Mouse (Mus musculus): Measurements from ENCODE around the gene Fam198a. TPM values are rescaled to one million over a fixed set of nuclear protein-coding genes. Genes with fewer than 3 reads are reported as not detected.
A peak's percentile ranks its signal among the peaks of the same experiment; 100 is the strongest.

Fam198a gene
- polyA plus RNA-seq, 1 experiment from 2014 or later, result 1.8 TPM

GRCm38 (mm10) chr9:121959966-121960635 is 9.3 kb downstream of the Fam198a start:
- no peaks in the 10 kb centered on the region for H3K27me3 ChIP-seq
- H3K4me3 ChIP-seq (replicated peaks), result no peak overlapping the region
- no peak overlapping the region for H3K9ac ChIP-seq (replicated peaks)
- peak overlapping the region; percentile 1; the same call in 1 of the 2 replicates for H3K27ac ChIP-seq
- 29% methylated on average over 7 of the region's 7 CpGs for WGBS
- peaks cover 6% of the 10 kb centered on the region; the same call in 1 of the 2 replicates for H3K4me1 ChIP-seq (replicated peaks)
- no peaks in the 10 kb centered on the region for H3K9me3 ChIP-seq
- ATAC-seq (ENCODE audit: insufficient number of reproducible peaks, insufficient read depth, low FRiP score, low TSS enrichment, low read depth), result no peak
- H3K4me2 ChIP-seq, result no peak overlapping the region
- H3K36me3 ChIP-seq, result no peaks in the 10 kb centered on the region

- Histone ChIP-seq H3K27ac (no peak overlapping the region), H3K4me3 (replicated peaks) (no peak overlapping the region), H3K27me3 (no peaks in the 10 kb centered on the region), H3K36me3 (no peaks in the 10 kb centered on the region), H3K4me1 (replicated peaks) (peaks cover 8% of the 10 kb centered on the region), H3K9me3 (no peaks in the 10 kb centered on the region), H3K9ac (replicated peaks) (no peak overlapping the region), H3K4me2 (no peak overlapping the region)
- ATAC-seq (ENCODE audit: insufficient number of reproducible peaks, insufficient read depth, low FRiP score, low TSS enrichment, low read depth), result no peak
- 90% methylated on average over 7 of the region's 7 CpGs for WGBS
Observed at GRCm38 (mm10) chr9:121964941-121965340, 14.2 kb downstream of the Fam198a start.

GRCm38 (mm10) chr9:121968258-121968657 is 17.5 kb downstream of the Fam198a start:
- H3K36me3 ChIP-seq, result no peaks in the 10 kb centered on the region
- H3K9ac ChIP-seq (replicated peaks), result no peak overlapping the region
- peaks cover 14% of the 10 kb centered on the region for H3K4me1 ChIP-seq (replicated peaks)
- no peaks in the 10 kb centered on the region for H3K9me3 ChIP-seq
- no peaks in the 10 kb centered on the region for H3K27me3 ChIP-seq
- no peak overlapping the region for H3K27ac ChIP-seq
- no peak overlapping the region for H3K4me2 ChIP-seq
- H3K4me3 ChIP-seq (replicated peaks), result no peak overlapping the region
- ATAC-seq (ENCODE audit: insufficient number of reproducible peaks, insufficient read depth, low FRiP score, low TSS enrichment, low read depth), result no peak
- WGBS, result 91% methylated on average over 5 of the region's 5 CpGs

GRCm38 (mm10) chr9:121969841-121970381 is 19.1 kb downstream of the Fam198a start:
- no peak overlapping the region for H3K4me2 ChIP-seq
- H3K36me3 ChIP-seq, result no peaks in the 10 kb centered on the region
- H3K4me3 ChIP-seq (replicated peaks), result no peak overlapping the region
- H3K27me3 ChIP-seq, result no peaks in the 10 kb centered on the region
- peak overlapping the region; percentile 74 for H3K27ac ChIP-seq
- H3K9ac ChIP-seq (replicated peaks), result no peak overlapping the region
- no peaks in the 10 kb centered on the region for H3K9me3 ChIP-seq
- ATAC-seq (ENCODE audit: insufficient number of reproducible peaks, insufficient read depth, low FRiP score, low TSS enrichment, low read depth), result no peak
- WGBS, result 58% methylated on average over 5 of the region's 5 CpGs
- H3K4me1 ChIP-seq (replicated peaks), result peaks cover 14% of the 10 kb centered on the region

- H3K4me3 ChIP-seq (replicated peaks), result no peak overlapping the region
- H3K27me3 ChIP-seq, result no peaks in the 10 kb centered on the region
- ATAC-seq (ENCODE audit: insufficient number of reproducible peaks, insufficient read depth, low FRiP score, low TSS enrichment, low read depth), result no peak
- H3K4me1 ChIP-seq (replicated peaks), result peaks cover 14% of the 10 kb centered on the region
- H3K9ac ChIP-seq (replicated peaks), result no peak overlapping the region
- WGBS, result 65% methylated on average over 1 of the region's 1 CpGs
- no peaks in the 10 kb centered on the region for H3K36me3 ChIP-seq
- H3K9me3 ChIP-seq, result no peaks in the 10 kb centered on the region
- H3K4me2 ChIP-seq, result no peak overlapping the region
- H3K27ac ChIP-seq, result no peak overlapping the region
Observed at GRCm38 (mm10) chr9:121973207-121973606, 22.4 kb downstream of the Fam198a start.

GRCm38 (mm10) chr9:121974141-121974986 is 23.6 kb downstream of the Fam198a start:
- Histone ChIP-seq H3K4me3 (replicated peaks) (no peak overlapping the region), H3K4me1 (replicated peaks) (peaks cover 20% of the 10 kb centered on the region), H3K4me2 (no peak overlapping the region), H3K36me3 (no peaks in the 10 kb centered on the region), H3K9me3 (no peaks in the 10 kb centered on the region), H3K27me3 (no peaks in the 10 kb centered on the region), H3K27ac (peak overlapping the region; percentile 59; the same call in 1 of the 2 replicates), H3K9ac (replicated peaks) (no peak overlapping the region)
- ATAC-seq (ENCODE audit: insufficient number of reproducible peaks, insufficient read depth, low FRiP score, low TSS enrichment, low read depth), result no peak
- WGBS, result 80% methylated on average over 12 of the region's 12 CpGs

GRCm38 (mm10) chr9:121975321-121975720 is 24.5 kb downstream of the Fam198a start:
- no peak overlapping the region for H3K4me3 ChIP-seq (replicated peaks)
- no peak overlapping the region for H3K27ac ChIP-seq
- ATAC-seq (ENCODE audit: insufficient number of reproducible peaks, insufficient read depth, low FRiP score, low TSS enrichment, low read depth), result no peak
- no peaks in the 10 kb centered on the region for H3K36me3 ChIP-seq
- no peak overlapping the region for H3K9ac ChIP-seq (replicated peaks)
- WGBS, result 72% methylated on average over 2 of the region's 2 CpGs
- no peaks in the 10 kb centered on the region for H3K27me3 ChIP-seq
- H3K4me1 ChIP-seq (replicated peaks), result peaks cover 14% of the 10 kb centered on the region
- no peaks in the 10 kb centered on the region for H3K9me3 ChIP-seq
- no peak overlapping the region for H3K4me2 ChIP-seq

- Histone ChIP-seq H3K4me3 (replicated peaks) (no peak overlapping the region), H3K36me3 (peaks cover 5% of the 10 kb centered on the region; the same call in 1 of the 2 replicates), H3K9ac (replicated peaks) (no peak overlapping the region), H3K4me2 (no peak overlapping the region), H3K9me3 (no peaks in the 10 kb centered on the region), H3K27me3 (no peaks in the 10 kb centered on the region), H3K27ac (no peak overlapping the region), H3K4me1 (replicated peaks) (peaks cover 24% of the 10 kb centered on the region)
- no peak for ATAC-seq (ENCODE audit: insufficient number of reproducible peaks, insufficient read depth, low FRiP score, low TSS enrichment, low read depth)
- WGBS, result 72% methylated on average over 9 of the region's 9 CpGs
Observed at GRCm38 (mm10) chr9:121981046-121981445, 30.3 kb downstream of the Fam198a start.

- 0 out of 2 replicates have a peak overlapping the region, but pooled peaks have one; percentile 36 for H3K27ac ChIP-seq
Observed at GRCm38 (mm10) chr9:121981466-121982105, 30.8 kb downstream of the Fam198a start.

GRCm38 (mm10) chr9:121982214-121982613 is 31.4 kb downstream of the Fam198a start:
- H3K27ac ChIP-seq, result no peak overlapping the region
- 94% methylated on average over 22 of the region's 22 CpGs for WGBS
- no peak for ATAC-seq (ENCODE audit: insufficient number of reproducible peaks, insufficient read depth, low FRiP score, low TSS enrichment, low read depth)
- no peaks in the 10 kb centered on the region for H3K27me3 ChIP-seq
- H3K36me3 ChIP-seq, result peaks cover 5% of the 10 kb centered on the region; the same call in 1 of the 2 replicates
- H3K4me2 ChIP-seq, result no peak overlapping the region
- H3K9ac ChIP-seq (replicated peaks), result no peak overlapping the region
- H3K4me3 ChIP-seq (replicated peaks), result no peak overlapping the region
- peaks cover 24% of the 10 kb centered on the region for H3K4me1 ChIP-seq (replicated peaks)
- no peaks in the 10 kb centered on the region for H3K9me3 ChIP-seq

More at GRCm38 (mm10) chr9:121981466-121982105, 30.8 kb downstream of the Fam198a start:
- Histone ChIP-seq H3K27me3 (no peaks in the 10 kb centered on the region), H3K4me3 (replicated peaks) (no peak overlapping the region), H3K36me3 (peaks cover 5% of the 10 kb centered on the region; the same call in 1 of the 2 replicates), H3K4me2 (no peak overlapping the region), H3K9ac (replicated peaks) (no peak overlapping the region), H3K9me3 (no peaks in the 10 kb centered on the region), H3K4me1 (replicated peaks) (peaks cover 24% of the 10 kb centered on the region)
- WGBS, result 50% methylated on average over 10 of the region's 10 CpGs
- no peak for ATAC-seq (ENCODE audit: insufficient number of reproducible peaks, insufficient read depth, low FRiP score, low TSS enrichment, low read depth)

GRCm38 (mm10) chr9:121982665-121983064 is 31.9 kb downstream of the Fam198a start:
- Histone ChIP-seq H3K4me2 (no peak overlapping the region), H3K4me1 (replicated peaks) (peaks cover 24% of the 10 kb centered on the region), H3K36me3 (peaks cover 5% of the 10 kb centered on the region; the same call in 1 of the 2 replicates), H3K4me3 (replicated peaks) (no peak overlapping the region), H3K27me3 (no peaks in the 10 kb centered on the region), H3K9me3 (no peaks in the 10 kb centered on the region), H3K27ac (no peak overlapping the region), H3K9ac (replicated peaks) (no peak overlapping the region)
- no peak for ATAC-seq (ENCODE audit: insufficient number of reproducible peaks, insufficient read depth, low FRiP score, low TSS enrichment, low read depth)
- WGBS, result 89% methylated on average over 15 of the region's 15 CpGs
